Mouse (Mus musculus) spleen, postnatal 0 days (tissue): Measurements from ENCODE around the gene 1110059E24Rik. TPM values are rescaled to one million over a fixed set of nuclear protein-coding genes. Genes with fewer than 3 reads are reported as not detected.

ENCODE experiments used
- polyA plus RNA-seq: library from polyadenylated mRNA; unstranded; fragments of >200 nt; fragmentation: Nextera tagmentation; extraction: Ambion mirVana; gene quantifications from 2 replicates; pipeline ENCODE4 v1.2.1, GENCODE M21; 2015

1110059E24Rik gene
- 18.7 and 23.6 TPM in 2 replicates for polyA plus RNA-seq

DNA sequence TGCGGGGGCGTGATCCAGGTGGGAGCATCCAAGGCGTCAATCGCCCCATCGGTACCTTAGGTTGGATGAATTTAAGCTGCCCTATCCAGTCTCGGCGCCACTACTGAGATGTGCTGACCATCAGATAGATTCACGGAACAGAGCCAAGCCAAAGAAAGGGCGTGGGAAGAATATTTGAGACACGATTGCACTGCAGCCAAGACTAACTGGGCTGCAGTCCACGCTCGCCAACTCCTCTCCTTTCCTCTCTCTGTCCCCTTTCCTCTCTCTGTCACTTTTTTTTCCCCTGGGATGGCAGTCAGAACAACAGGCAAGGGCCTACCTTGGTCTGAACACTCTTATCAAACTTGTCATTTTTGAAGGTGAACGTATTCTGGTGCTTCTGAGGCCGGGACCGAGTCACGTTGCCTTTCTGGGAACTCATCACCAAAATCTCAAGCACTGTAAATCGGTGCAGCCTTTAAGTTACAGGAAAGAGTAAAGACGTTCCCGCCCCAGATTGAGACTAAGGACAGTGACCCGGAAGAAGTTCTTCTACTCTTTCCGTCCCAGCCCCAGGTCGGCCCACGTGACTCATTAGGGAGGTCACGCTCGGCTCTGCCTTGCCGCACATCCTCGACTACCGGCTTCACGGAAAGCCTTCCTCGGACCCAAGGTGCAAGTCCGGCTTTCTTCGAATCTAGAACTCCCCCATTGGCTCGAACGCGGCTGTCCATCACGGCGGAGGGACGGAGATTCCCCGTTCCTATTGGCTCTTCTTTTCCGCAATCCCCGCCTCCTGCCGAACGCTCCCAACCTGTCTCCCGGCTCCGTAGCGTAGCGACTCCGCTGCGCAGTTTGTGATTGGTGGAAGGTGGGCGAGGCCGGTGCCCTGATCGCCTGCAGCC is at the start of gene 1110059E24Rik:
Gene 1110059E24Rik, minus strand, starts transcription at position 692 of the 887 bp plus-strand sequence.

DNA sequence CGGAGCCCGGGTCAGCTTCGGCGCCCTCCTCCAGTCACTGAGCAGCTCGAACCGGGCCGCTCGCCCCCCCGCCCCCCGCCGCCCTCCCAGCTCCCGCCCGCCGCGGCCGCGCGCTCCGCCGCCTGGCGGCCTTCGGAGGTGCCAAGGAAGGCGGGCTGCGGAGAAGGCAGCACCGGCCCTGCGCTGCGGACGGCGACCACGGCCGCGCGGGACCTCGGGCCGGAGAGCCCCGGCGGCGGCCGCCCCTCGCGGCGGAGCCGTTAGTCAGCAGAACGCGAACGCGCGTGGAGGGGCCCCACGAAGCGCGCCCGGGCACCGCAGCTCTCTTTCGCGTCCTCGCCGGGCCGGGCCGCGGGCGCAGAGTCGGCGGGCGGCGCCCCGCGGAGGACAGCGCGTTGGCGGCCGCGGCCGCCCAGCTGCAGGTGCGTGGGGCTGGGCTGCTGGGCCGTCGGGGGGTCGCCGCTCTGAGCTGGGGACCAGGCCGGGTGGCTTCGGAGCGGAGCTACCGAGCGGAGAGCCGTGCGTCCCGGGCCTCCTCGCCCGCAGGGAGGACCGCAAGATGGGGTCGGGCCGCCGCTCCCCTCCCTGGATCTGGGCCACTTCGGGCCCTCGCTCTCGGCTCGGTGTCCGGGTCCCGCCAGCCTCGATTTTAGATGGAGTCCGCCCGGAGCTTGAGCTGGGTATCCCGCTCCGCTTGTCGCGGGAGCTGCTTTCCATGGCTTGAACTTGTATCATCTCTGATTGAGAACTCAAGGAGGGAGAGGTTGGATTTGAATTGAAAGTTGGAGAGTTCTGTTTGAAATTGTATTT is 601 bp upstream of the 1110059E24Rik start, which contains the start of gene Abhd17b:
Gene Abhd17b, plus strand, starts transcription at position 14 of the 810 bp plus-strand sequence.

Other genes starting within 250 kb of the 1110059E24Rik start
- 7.8 and 10.0 TPM in 2 replicates for gene Gda, start 179.5 kb downstream of the 1110059E24Rik start, polyA plus RNA-seq
- gene Abhd17b, start 209 bp upstream of the 1110059E24Rik start, polyA plus RNA-seq, result 12.6 and 17.6 TPM in 2 replicates
- 5.0 and 6.3 TPM in 2 replicates for gene Cemip2, start 125.4 kb upstream of the 1110059E24Rik start, polyA plus RNA-seq